Mouse (Mus musculus) MEL (cell line): Measurements from ENCODE around the gene Osm.

Experiments used
- BHLHE40 ChIP-seq: IDR thresholded peaks from 2 replicates; pipeline ENCODE4 v1.6.1; 2012; ENCODE audit warnings: low read depth, mild to moderate bottlenecking, inconsistent platforms, low read length, improper control_type of control experiment, borderline replicate concordance
- CTCF ChIP-seq, 3 experiments: IDR thresholded peaks in 2 of 3; conservative IDR thresholded peaks in 1 of 3; 2 replicates each; pipeline ENCODE4 v1.5.1; 2011 to 2012; ENCODE audit warnings: low read length in 3 of 3, low read depth in 2 of 3, mild to moderate bottlenecking in 2 of 3, improper control_type of control experiment in 1 of 3, inconsistent platforms in 1 of 3, mixed read lengths in 1 of 3, moderate library complexity in 1 of 3; ENCODE audit not compliant: control insufficient read depth in 1 of 3, insufficient read depth in 1 of 3, poor library complexity in 1 of 3, severe bottlenecking in 1 of 3
- EP300 ChIP-seq, 2 experiments: IDR thresholded peaks; 2 replicates each; pipeline ENCODE4 v1.6.1; 2011; ENCODE audit warnings: improper control_type of control experiment in 2 of 2, low read length in 2 of 2, low read depth in 1 of 2, mild to moderate bottlenecking in 1 of 2
- GABPA ChIP-seq: IDR thresholded peaks from 2 replicates; pipeline ENCODE4 v1.6.1; 2012; ENCODE audit warnings: low read depth, mild to moderate bottlenecking, inconsistent platforms, low read length, improper control_type of control experiment, moderate library complexity
- HCFC1 ChIP-seq: IDR thresholded peaks from 2 replicates; pipeline ENCODE4 v1.6.1; 2012; ENCODE audit warnings: low read depth, mild to moderate bottlenecking, inconsistent platforms, low read length, improper control_type of control experiment, moderate library complexity
- JUND ChIP-seq: IDR thresholded peaks from 2 replicates; pipeline ENCODE4 v1.6.1; 2011; ENCODE audit warnings: low read depth, mild to moderate bottlenecking, improper control_type of control experiment, low read length
- MAX ChIP-seq: IDR thresholded peaks from 2 replicates; pipeline ENCODE4 v1.6.1; 2011; ENCODE audit warnings: low read length, improper control_type of control experiment
- NELFE ChIP-seq: IDR thresholded peaks from 2 replicates; pipeline ENCODE4 v1.6.1; 2011; ENCODE audit warnings: low read depth, low read length, improper control_type of control experiment
- POLR2A ChIP-seq, 2 experiments: IDR thresholded peaks; 2 replicates each; pipeline ENCODE4 v1.6.1; 2011 to 2012; ENCODE audit warnings: low read length in 2 of 2, mild to moderate bottlenecking in 2 of 2, control low read depth in 1 of 2, improper control_type of control experiment in 1 of 2, low read depth in 1 of 2, moderate library complexity in 1 of 2; ENCODE audit not compliant: control insufficient read depth in 1 of 2, insufficient read depth in 1 of 2, poor library complexity in 1 of 2
- RAD21 ChIP-seq: IDR thresholded peaks from 2 replicates; pipeline ENCODE4 v1.6.1; 2011; ENCODE audit warnings: mild to moderate bottlenecking, low read depth, low read length, improper control_type of control experiment
- TAL1 ChIP-seq: IDR thresholded peaks from 2 replicates; pipeline ENCODE4 v1.6.1; 2012; ENCODE audit warnings: mild to moderate bottlenecking, inconsistent platforms, low read length, moderate library complexity, mixed read lengths
- USF1 ChIP-seq: IDR thresholded peaks from 2 replicates; pipeline ENCODE4 v1.6.1; 2014; ENCODE audit warnings: low read depth, mild to moderate bottlenecking, inconsistent platforms, low read length, improper control_type of control experiment, moderate library complexity
- USF2 ChIP-seq, 2 experiments: IDR thresholded peaks; 2 replicates each; pipeline ENCODE4 v1.6.1; 2011 to 2012; ENCODE audit warnings: improper control_type of control experiment in 2 of 2, low read length in 2 of 2, borderline replicate concordance in 1 of 2, inconsistent platforms in 1 of 2, low read depth in 1 of 2, mild to moderate bottlenecking in 1 of 2; ENCODE audit not compliant: insufficient read depth in 1 of 2
- ZC3H11A ChIP-seq: IDR thresholded peaks from 2 replicates; pipeline ENCODE4 v1.6.1; 2012; ENCODE audit warnings: low read depth, mild to moderate bottlenecking, inconsistent platforms, low read length, improper control_type of control experiment

DNA sequence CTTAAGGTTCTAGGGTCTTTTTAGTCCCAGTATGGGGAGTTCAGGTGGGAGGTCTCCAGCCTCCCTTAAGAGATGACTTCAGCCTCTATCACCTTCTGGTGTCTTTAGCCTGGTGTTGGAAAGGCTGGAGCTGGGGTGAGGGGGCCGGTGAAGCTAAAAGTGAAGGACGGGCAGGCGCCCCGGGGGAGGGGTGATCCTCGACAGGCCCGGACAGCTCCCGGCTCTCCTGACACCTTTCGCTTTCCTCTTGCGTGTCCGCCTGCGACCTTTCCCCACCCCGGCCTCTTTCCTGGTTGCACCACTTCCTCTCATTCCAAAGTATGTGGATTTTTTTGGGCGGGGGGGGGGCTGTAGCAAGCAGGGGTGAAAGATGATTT, 31.0 kb downstream of the Osm start:
- TF ChIP-seq CTCF (IDR thresholded peaks at IDR 0.05 in 2 of 3, conservative IDR thresholded peaks at IDR 0.05 in 1 of 3; ENCODE audit: control insufficient read depth in 1 of 3, insufficient read depth in 1 of 3, low read depth in 2 of 3, low read length in 3 of 3, poor library complexity in 1 of 3, severe bottlenecking in 1 of 3): no peak
- no peak for TF ChIP-seq POLR2A (IDR thresholded peaks at IDR 0.05; ENCODE audit: control insufficient read depth in 1 of 2, insufficient read depth in 1 of 2, low read depth in 1 of 2, low read length in 2 of 2, poor library complexity in 1 of 2)
- no peak for TF ChIP-seq RAD21
- no peak for TF ChIP-seq NELFE
- TF ChIP-seq USF2 (IDR thresholded peaks at IDR 0.05; ENCODE audit: borderline replicate concordance in 1 of 2, insufficient read depth in 1 of 2, low read depth in 1 of 2, low read length in 2 of 2): no peak
- TF ChIP-seq MAX: no peak
- no peak for TF ChIP-seq BHLHE40
- no peak for TF ChIP-seq GABPA
- TF ChIP-seq USF1: no peak
- no peak for TF ChIP-seq EP300 (IDR thresholded peaks at IDR 0.05; ENCODE audit: low read depth in 1 of 2, low read length in 2 of 2)
- no peak for TF ChIP-seq HCFC1
- no peak for TF ChIP-seq ZC3H11A
- no peak for TF ChIP-seq TAL1
- TF ChIP-seq JUND: no peak
